22 mouse cellular contexts compared by ENCODE assay signal in genomic region chr1:77275297-77275696, GRCm38 (mm10).
DNase-seq lines count a peak whose midpoint lies in the region; ATAC-seq and TF ChIP-seq lines count a peak whose summit lies in the region.
"Had no signal": no experiment of that assay in that cellular context is flagged by ENCODE, and none has a peak within 500 bp of the region (broad histone marks: within the 10 kb centered on the region; RNA-seq: fewer than 3 reads in every experiment).

No protein-coding gene starts in this region.

- H3K27me3 ChIP-seq in forebrain, embryonic 12.5 days, result no peaks in the 10 kb centered on the region
- no peaks in the 10 kb centered on the region for H3K27me3 ChIP-seq in forebrain, embryonic 15.5 days
- H3K27me3 ChIP-seq: embryonic facial prominence, embryonic 15.5 days; heart, embryonic 15.5 days had no signal

- TF ChIP-seq CTCF in brain, embryonic 14.5 days (IDR thresholded peaks at IDR 0.05; ENCODE audit: borderline replicate concordance, extremely low read depth, insufficient read depth, insufficient read length), result no peak

- no peak overlapping the region for H3K4me2 ChIP-seq in forebrain, embryonic 12.5 days
- no peak overlapping the region for H3K4me2 ChIP-seq in forebrain, embryonic 15.5 days (replicated peaks)
- H3K4me2 ChIP-seq: embryonic facial prominence, embryonic 15.5 days; heart, embryonic 11.5 days; heart, embryonic 15.5 days; hindbrain, embryonic 14.5 days had no signal

- TF ChIP-seq POLR2A in brain, embryonic 14.5 days (IDR thresholded peaks at IDR 0.05; ENCODE audit: borderline replicate concordance, extremely low read depth, insufficient read depth, insufficient read length, poor library complexity, severe bottlenecking), result no peak

- H3K4me3 ChIP-seq in forebrain, embryonic 12.5 days (replicated peaks), result no peak overlapping the region
- no peak overlapping the region for H3K4me3 ChIP-seq in forebrain, embryonic 15.5 days
- H3K4me3 ChIP-seq: embryonic facial prominence, embryonic 15.5 days; erythroblast, embryonic 14.5 days; heart, adult 2 months; heart, embryonic 15.5 days had no signal

- intact Hi-C loops in left cerebral cortex, postnatal 4 days (cut with DNase I), result no loop called here

- H3K27ac ChIP-seq in forebrain, embryonic 12.5 days, result 0 out of 2 replicates have a peak overlapping the region, but pooled peaks have one; percentile 2
- no peak overlapping the region for H3K27ac ChIP-seq in forebrain, embryonic 15.5 days (replicated peaks)
- H3K27ac ChIP-seq: embryonic facial prominence, embryonic 15.5 days; heart, adult 2 months; heart, embryonic 15.5 days; hindbrain, embryonic 14.5 days had no signal

- ATAC-seq in forebrain, embryonic 12.5 days (ENCODE audit: low FRiP score), result peak; percentile 30; the same call in 1 of the 2 replicates
- ATAC-seq in forebrain, embryonic 15.5 days (replicated peaks), result no peak
- ATAC-seq: intestine, embryonic 16.5 days had no signal

- peak; percentile 8 for DNase-seq in gastrocnemius, postnatal 10 days
- no peak for DNase-seq in gastrocnemius, postnatal 25 days
- DNase-seq in left cerebral cortex, postnatal 4 days, result peak; percentile 18
- no peak for DNase-seq in left cerebral cortex, adult 18-20 months (ENCODE audit: low spot score in 2 of 2)
- peak; percentile 75 for DNase-seq in brain, embryonic 14.5 days (ENCODE audit: low read depth)
- no peak for DNase-seq in kidney, postnatal 25 days
- DNase-seq: adrenal gland, adult 8-10 months; adrenal gland, postnatal 36 days; cerebellum, adult 11 months; cerebellum, adult 8-10 months; embryo, embryonic 11 days; heart, adult 2 months; heart, postnatal 14 days; kidney, adult 2 months had no signal

- no peaks in the 10 kb centered on the region for H3K9me3 ChIP-seq in forebrain, embryonic 12.5 days
- no peaks in the 10 kb centered on the region for H3K9me3 ChIP-seq in forebrain, embryonic 15.5 days
- H3K9me3 ChIP-seq: embryonic facial prominence, embryonic 15.5 days; heart, embryonic 15.5 days had no signal

- 50% methylated on average over 9 of the region's 9 CpGs for WGBS in forebrain, embryonic 12.5 days
- WGBS in forebrain, embryonic 15.5 days, result 36% methylated on average over 9 of the region's 9 CpGs

- H3K9ac ChIP-seq in forebrain, embryonic 12.5 days, result no peak overlapping the region
- H3K9ac ChIP-seq in forebrain, embryonic 15.5 days (replicated peaks), result no peak overlapping the region
- H3K9ac ChIP-seq: embryonic facial prominence, embryonic 15.5 days; heart, embryonic 15.5 days; hindbrain, embryonic 14.5 days had no signal

- no peaks in the 10 kb centered on the region for H3K36me3 ChIP-seq in forebrain, embryonic 12.5 days (replicated peaks)
- H3K36me3 ChIP-seq in forebrain, embryonic 15.5 days, result no peaks in the 10 kb centered on the region
- H3K36me3 ChIP-seq: embryonic facial prominence, embryonic 15.5 days; heart, embryonic 15.5 days had no signal

- peaks cover 5% of the 10 kb centered on the region; the same call in 1 of the 2 replicates for H3K4me1 ChIP-seq in forebrain, embryonic 12.5 days
- peaks cover 7% of the 10 kb centered on the region for H3K4me1 ChIP-seq in forebrain, embryonic 15.5 days
- H3K4me1 ChIP-seq: embryonic facial prominence, embryonic 15.5 days; heart, embryonic 15.5 days had no signal

Comparison
In these comparisons a context has a peak if more than half of its experiments do, and no peak if none do; other contexts are left out.
1. DNase-seq: peak in gastrocnemius, postnatal 10 days (single experiment), left cerebral cortex, postnatal 4 days (single experiment) and brain, embryonic 14.5 days (single experiment); none in gastrocnemius, postnatal 25 days (single experiment), left cerebral cortex, adult 18-20 months (0 of 2) and kidney, postnatal 25 days (0 of 2).